Mouse (Mus musculus): Measurements from ENCODE around the gene Scamp1. TPM values are rescaled to one million over a fixed set of nuclear protein-coding genes. Genes with fewer than 3 reads are reported as not detected.

Gene Scamp1
- total RNA-seq, 1 experiment = 15.5 TPM

- in situ Hi-C loops (cut with MboI; ENCODE audit: low sequenced_read_pairs in 2 of 2, unreplicated experiment in 2 of 2) = no loop called here
- H3K4me1 ChIP-seq (ENCODE audit: control insufficient read depth in 2 of 2, insufficient read depth in 2 of 2, low read length in 2 of 2, poor library complexity in 1 of 2) = peaks cover 0 to 4% of the 10 kb centered on the region in 2 experiments; a peak in 1 of 4 replicates
- H3K36me3 ChIP-seq (ENCODE audit: control insufficient read depth, insufficient read depth, low read length, poor library complexity, severe bottlenecking) = no peaks in the 10 kb centered on the region
- H3K9me3 ChIP-seq (ENCODE audit: control insufficient read depth, insufficient read depth, low read depth, low read length) = no peaks in the 10 kb centered on the region
- no peak for TF ChIP-seq MAFK (IDR thresholded peaks at IDR 0.05; ENCODE audit: insufficient read depth, low read depth, low read length)
- DNase-seq (ENCODE audit: low read depth, low spot score) = no peak
- H3K9ac ChIP-seq (ENCODE audit: insufficient read depth, low read depth, low read length, poor library complexity, severe bottlenecking) = no peak overlapping the region
- no peak overlapping the region for H3K4me3 ChIP-seq (ENCODE audit: insufficient read depth in 1 of 2, low read depth in 1 of 2, low read length in 2 of 2, poor library complexity in 1 of 2, severe bottlenecking in 1 of 2)
- H3K27ac ChIP-seq (ENCODE audit: insufficient read depth, low read depth, low read length, poor library complexity, severe bottlenecking) = no peak overlapping the region
Measured at GRCm38 (mm10) chr13:94250761-94251160, 34.9 kb downstream of the Scamp1 start.

- peaks cover 0 to 4% of the 10 kb centered on the region in 2 experiments; a peak in 1 of 4 replicates for H3K4me1 ChIP-seq (ENCODE audit: control insufficient read depth in 2 of 2, insufficient read depth in 2 of 2, low read length in 2 of 2, poor library complexity in 1 of 2)
- DNase-seq (ENCODE audit: low read depth, low spot score) = no peak
- no peaks in the 10 kb centered on the region for H3K36me3 ChIP-seq (ENCODE audit: control insufficient read depth, insufficient read depth, low read length, poor library complexity, severe bottlenecking)
- H3K27ac ChIP-seq (ENCODE audit: insufficient read depth, low read depth, low read length, poor library complexity, severe bottlenecking) = no peak overlapping the region
- H3K9me3 ChIP-seq (ENCODE audit: control insufficient read depth, insufficient read depth, low read depth, low read length) = no peaks in the 10 kb centered on the region
- in situ Hi-C loops (cut with MboI; ENCODE audit: low sequenced_read_pairs in 2 of 2, unreplicated experiment in 2 of 2) = no loop called here
- H3K9ac ChIP-seq (ENCODE audit: insufficient read depth, low read depth, low read length, poor library complexity, severe bottlenecking) = no peak overlapping the region
- TF ChIP-seq HCFC1 (IDR thresholded peaks at IDR 0.05; ENCODE audit: borderline replicate concordance, insufficient read depth, low read length) (no peak), ZNF384 (IDR thresholded peaks at IDR 0.05; ENCODE audit: low read depth, low read length) (no peak)
- no peak overlapping the region for H3K4me3 ChIP-seq (ENCODE audit: insufficient read depth in 1 of 2, low read depth in 1 of 2, low read length in 2 of 2, poor library complexity in 1 of 2, severe bottlenecking in 1 of 2)
Measured at GRCm38 (mm10) chr13:94250188-94250587, 35.5 kb downstream of the Scamp1 start.

- Histone ChIP-seq H3K27ac (ENCODE audit: insufficient read depth, low read depth, low read length, poor library complexity, severe bottlenecking) (no peak overlapping the region), H3K4me3 (ENCODE audit: insufficient read depth in 1 of 2, low read depth in 1 of 2, low read length in 2 of 2, poor library complexity in 1 of 2, severe bottlenecking in 1 of 2) (no peak overlapping the region), H3K9ac (ENCODE audit: insufficient read depth, low read depth, low read length, poor library complexity, severe bottlenecking) (no peak overlapping the region), H3K4me1 (ENCODE audit: control insufficient read depth in 2 of 2, insufficient read depth in 2 of 2, low read length in 2 of 2, poor library complexity in 1 of 2) (peaks cover 4 to 28% of the 10 kb centered on the region in 2 experiments; a peak in 3 of 4 replicates), H3K9me3 (ENCODE audit: control insufficient read depth, insufficient read depth, low read depth, low read length) (no peaks in the 10 kb centered on the region), H3K36me3 (ENCODE audit: control insufficient read depth, insufficient read depth, low read length, poor library complexity, severe bottlenecking) (no peaks in the 10 kb centered on the region)
- in situ Hi-C loops (cut with MboI; ENCODE audit: low sequenced_read_pairs in 2 of 2, unreplicated experiment in 2 of 2) = no loop called here
- DNase-seq (ENCODE audit: low read depth, low spot score) = no peak
- TF ChIP-seq MAFK (IDR thresholded peaks at IDR 0.05; ENCODE audit: insufficient read depth, low read depth, low read length) (no peak), HCFC1 (IDR thresholded peaks at IDR 0.05; ENCODE audit: borderline replicate concordance, insufficient read depth, low read length) (no peak), ZC3H11A (IDR thresholded peaks at IDR 0.05; ENCODE audit: borderline replicate concordance, low read depth, low read length) (no peak), ZNF384 (IDR thresholded peaks at IDR 0.05; ENCODE audit: low read depth, low read length) (no peak), CHD2 (IDR thresholded peaks at IDR 0.05; ENCODE audit: low read depth, low read length) (no peak)
Measured at GRCm38 (mm10) chr13:94242897-94243296, 42.8 kb downstream of the Scamp1 start.

GRCm38 (mm10) chr13:94241892-94242524 lies 43.6 kb downstream of the Scamp1 start:
- in situ Hi-C loops (cut with MboI; ENCODE audit: low sequenced_read_pairs in 2 of 2, unreplicated experiment in 2 of 2) = no loop called here
- Histone ChIP-seq H3K36me3 (ENCODE audit: control insufficient read depth, insufficient read depth, low read length, poor library complexity, severe bottlenecking) (no peaks in the 10 kb centered on the region), H3K9me3 (ENCODE audit: control insufficient read depth, insufficient read depth, low read depth, low read length) (no peaks in the 10 kb centered on the region), H3K27ac (ENCODE audit: insufficient read depth, low read depth, low read length, poor library complexity, severe bottlenecking) (peak overlapping the region; percentile 7; the same call in 1 of the 2 replicates), H3K9ac (ENCODE audit: insufficient read depth, low read depth, low read length, poor library complexity, severe bottlenecking) (no peak overlapping the region), H3K4me1 (ENCODE audit: control insufficient read depth in 2 of 2, insufficient read depth in 2 of 2, low read length in 2 of 2, poor library complexity in 1 of 2) (peaks cover 4 to 28% of the 10 kb centered on the region in 2 experiments; a peak in 3 of 4 replicates), H3K4me3 (ENCODE audit: insufficient read depth in 1 of 2, low read depth in 1 of 2, low read length in 2 of 2, poor library complexity in 1 of 2, severe bottlenecking in 1 of 2) (no peak overlapping the region)
- no peak for DNase-seq (ENCODE audit: low read depth, low spot score)
- TF ChIP-seq HCFC1 (IDR thresholded peaks at IDR 0.05; ENCODE audit: borderline replicate concordance, insufficient read depth, low read length) = no peak
- TF ChIP-seq ZNF384 (IDR thresholded peaks at IDR 0.05; ENCODE audit: low read depth, low read length) = no peak
- no peak for TF ChIP-seq CHD2 (IDR thresholded peaks at IDR 0.05; ENCODE audit: low read depth, low read length)
- TF ChIP-seq MAFK (IDR thresholded peaks at IDR 0.05; ENCODE audit: insufficient read depth, low read depth, low read length) = no peak
- no peak for TF ChIP-seq ZC3H11A (IDR thresholded peaks at IDR 0.05; ENCODE audit: borderline replicate concordance, low read depth, low read length)

- no peak overlapping the region for H3K4me3 ChIP-seq (ENCODE audit: insufficient read depth in 1 of 2, low read depth in 1 of 2, low read length in 2 of 2, poor library complexity in 1 of 2, severe bottlenecking in 1 of 2)
- H3K27ac ChIP-seq (ENCODE audit: insufficient read depth, low read depth, low read length, poor library complexity, severe bottlenecking) = no peak overlapping the region
- in situ Hi-C loops (cut with MboI; ENCODE audit: low sequenced_read_pairs in 2 of 2, unreplicated experiment in 2 of 2) = no loop called here
- no peaks in the 10 kb centered on the region for H3K9me3 ChIP-seq (ENCODE audit: control insufficient read depth, insufficient read depth, low read depth, low read length)
- no peak for TF ChIP-seq ZNF384 (IDR thresholded peaks at IDR 0.05; ENCODE audit: low read depth, low read length)
- TF ChIP-seq HCFC1 (IDR thresholded peaks at IDR 0.05; ENCODE audit: borderline replicate concordance, insufficient read depth, low read length) = no peak
- no peak for TF ChIP-seq ZC3H11A (IDR thresholded peaks at IDR 0.05; ENCODE audit: borderline replicate concordance, low read depth, low read length)
- no peak for TF ChIP-seq CHD2 (IDR thresholded peaks at IDR 0.05; ENCODE audit: low read depth, low read length)
- TF ChIP-seq MAFK (IDR thresholded peaks at IDR 0.05; ENCODE audit: insufficient read depth, low read depth, low read length) = no peak
- DNase-seq (ENCODE audit: low read depth, low spot score) = no peak
- H3K4me1 ChIP-seq (ENCODE audit: control insufficient read depth in 2 of 2, insufficient read depth in 2 of 2, low read length in 2 of 2, poor library complexity in 1 of 2) = peaks cover 4 to 28% of the 10 kb centered on the region in 2 experiments; a peak in 3 of 4 replicates
- no peaks in the 10 kb centered on the region for H3K36me3 ChIP-seq (ENCODE audit: control insufficient read depth, insufficient read depth, low read length, poor library complexity, severe bottlenecking)
- H3K9ac ChIP-seq (ENCODE audit: insufficient read depth, low read depth, low read length, poor library complexity, severe bottlenecking) = no peak overlapping the region
Measured at GRCm38 (mm10) chr13:94240873-94241272, 44.8 kb downstream of the Scamp1 start.
